Mouse (Mus musculus) forebrain, embryonic 12.5 days (tissue): ENCODE measurements around the gene Lama5. TPM values are rescaled to one million over a fixed set of nuclear protein-coding genes. Genes with fewer than 3 reads are reported as not detected.

ENCODE experiments used
- ATAC-seq: fragments of 200-750 bp; cut with Nextera tagmentation; 2 replicates; pipeline ENCODE4 v1.8.0; 2017; ENCODE audit warnings: moderate TSS enrichment; ENCODE audit not compliant: low FRiP score
- H3K27ac ChIP-seq: fragments of 300-500 bp; sonication (generic); 2 replicates; pipeline ENCODE4 v1.5.1; 2016; ENCODE audit warnings: mild to moderate bottlenecking
- H3K27me3 ChIP-seq: fragments of 300-500 bp; sonication (generic); 2 replicates; pipeline ENCODE4 v1.6.1; 2016; ENCODE audit warnings: mild to moderate bottlenecking
- H3K36me3 ChIP-seq: fragments of 300-500 bp; sonication (generic); replicated peaks from 2 replicates; pipeline ENCODE4 v1.6.1; 2016; ENCODE audit warnings: mild to moderate bottlenecking
- H3K4me1 ChIP-seq: fragments of 300-500 bp; sonication (generic); 2 replicates; pipeline ENCODE4 v1.6.1; 2016
- H3K4me2 ChIP-seq: fragments of 300-500 bp; sonication (generic); 2 replicates; pipeline ENCODE4 v1.6.1; 2016; ENCODE audit warnings: mild to moderate bottlenecking, moderate library complexity
- H3K4me3 ChIP-seq: fragments of 300-500 bp; sonication (generic); replicated peaks from 2 replicates; pipeline ENCODE4 v1.5.1; 2016; ENCODE audit warnings: mild to moderate bottlenecking
- H3K9ac ChIP-seq: fragments of 300-500 bp; sonication (generic); 2 replicates; pipeline ENCODE4 v1.6.1; 2016; ENCODE audit warnings: mild to moderate bottlenecking
- H3K9me3 ChIP-seq: fragments of 300-500 bp; sonication (generic); 2 replicates; pipeline ENCODE4 v1.6.1; 2016
- WGBS: fragments of 180-500 bp; shearing (Covaris S2); methylation state at CpG from one replicate; pipeline ENCODE4 v1.1.7; 2016; 5-methylcytosine and 5-hydroxymethylcytosine counted together
- polyA plus RNA-seq: library from polyadenylated mRNA; unstranded; fragments of >200 nt; fragmentation: Nextera tagmentation; extraction: Ambion mirVana; gene quantifications from 2 replicates; pipeline ENCODE4 v1.2.1, GENCODE M21; 2016

The Lama5 gene
- polyA plus RNA-seq, 1 experiment from 2014 or later = 4.9 TPM

- H3K4me1 ChIP-seq = peaks cover 9% of the 10 kb centered on the region; the same call in 1 of the 2 replicates
- no peak overlapping the region for H3K27ac ChIP-seq
- H3K9ac ChIP-seq = no peak overlapping the region
- H3K36me3 ChIP-seq = no peaks in the 10 kb centered on the region
- no peaks in the 10 kb centered on the region for H3K27me3 ChIP-seq
- H3K9me3 ChIP-seq = no peaks in the 10 kb centered on the region
- ATAC-seq = no peak
- 94% methylated on average over 14 of the region's 14 CpGs for WGBS
- no peak overlapping the region for H3K4me2 ChIP-seq
- no peak overlapping the region for H3K4me3 ChIP-seq
Measured at GRCm38 (mm10) chr2:180202263-180202662, 23.4 kb downstream of the Lama5 start.

GRCm38 (mm10) chr2:180201303-180201702 is 24.4 kb downstream of the Lama5 start:
- H3K4me2 ChIP-seq = no peak overlapping the region
- WGBS = 78% methylated on average over 9 of the region's 9 CpGs
- H3K4me1 ChIP-seq = peaks cover 9% of the 10 kb centered on the region; the same call in 1 of the 2 replicates
- H3K27ac ChIP-seq = no peak overlapping the region
- no peak overlapping the region for H3K9ac ChIP-seq
- H3K36me3 ChIP-seq = no peaks in the 10 kb centered on the region
- ATAC-seq = no peak
- H3K27me3 ChIP-seq = no peaks in the 10 kb centered on the region
- no peaks in the 10 kb centered on the region for H3K9me3 ChIP-seq
- H3K4me3 ChIP-seq = no peak overlapping the region

GRCm38 (mm10) chr2:180200681-180201080 is 25.0 kb downstream of the Lama5 start:
- ATAC-seq = no peak
- Histone ChIP-seq H3K36me3 (no peaks in the 10 kb centered on the region), H3K9ac (no peak overlapping the region), H3K4me3 (no peak overlapping the region), H3K27ac (no peak overlapping the region), H3K27me3 (no peaks in the 10 kb centered on the region), H3K4me1 (peaks cover 9% of the 10 kb centered on the region; the same call in 1 of the 2 replicates), H3K4me2 (no peak overlapping the region), H3K9me3 (no peaks in the 10 kb centered on the region)
- 75% methylated on average over 11 of the region's 11 CpGs for WGBS

- H3K27me3 ChIP-seq = no peaks in the 10 kb centered on the region
- H3K9ac ChIP-seq = no peak overlapping the region
- no peak overlapping the region for H3K27ac ChIP-seq
- no peaks in the 10 kb centered on the region; the same call in 1 of the 2 replicates for H3K36me3 ChIP-seq
- no peak overlapping the region for H3K4me2 ChIP-seq
- WGBS = 94% methylated on average over 10 of the region's 10 CpGs
- no peaks in the 10 kb centered on the region for H3K9me3 ChIP-seq
- H3K4me1 ChIP-seq = peaks cover 3% of the 10 kb centered on the region; the same call in 1 of the 2 replicates
- no peak for ATAC-seq
- no peak overlapping the region for H3K4me3 ChIP-seq
Measured at GRCm38 (mm10) chr2:180198782-180199181, 26.9 kb downstream of the Lama5 start.

GRCm38 (mm10) chr2:180197323-180198037 is 28.2 kb downstream of the Lama5 start:
- no peak overlapping the region for H3K9ac ChIP-seq

GRCm38 (mm10) chr2:180196610-180197322 is 28.9 kb downstream of the Lama5 start:
- Histone ChIP-seq H3K4me1 (peaks cover 3% of the 10 kb centered on the region; the same call in 1 of the 2 replicates), H3K9me3 (no peaks in the 10 kb centered on the region), H3K4me2 (no peak overlapping the region), H3K27me3 (no peaks in the 10 kb centered on the region), H3K9ac (no peak overlapping the region), H3K36me3 (no peaks in the 10 kb centered on the region; the same call in 1 of the 2 replicates), H3K27ac (no peak overlapping the region), H3K4me3 (no peak overlapping the region)
- ATAC-seq = no peak
- WGBS = 85% methylated on average over 11 of the region's 12 CpGs

More at GRCm38 (mm10) chr2:180197323-180198037, 28.2 kb downstream of the Lama5 start:
- Histone ChIP-seq H3K9me3 (no peaks in the 10 kb centered on the region), H3K27me3 (no peaks in the 10 kb centered on the region), H3K4me2 (no peak overlapping the region), H3K4me3 (no peak overlapping the region), H3K4me1 (peaks cover 3% of the 10 kb centered on the region; the same call in 1 of the 2 replicates), H3K36me3 (no peaks in the 10 kb centered on the region; the same call in 1 of the 2 replicates), H3K27ac (no peak overlapping the region)
- ATAC-seq = no peak
- 83% methylated on average over 10 of the region's 10 CpGs for WGBS

- no peak overlapping the region for H3K9ac ChIP-seq
- H3K27me3 ChIP-seq = no peaks in the 10 kb centered on the region
- H3K9me3 ChIP-seq = no peaks in the 10 kb centered on the region
- H3K36me3 ChIP-seq = no peaks in the 10 kb centered on the region
- 92% methylated on average over 11 of the region's 11 CpGs for WGBS
- H3K4me1 ChIP-seq = no peaks in the 10 kb centered on the region
- no peak overlapping the region for H3K4me2 ChIP-seq
- no peak for ATAC-seq
- H3K27ac ChIP-seq = no peak overlapping the region
- H3K4me3 ChIP-seq = no peak overlapping the region
Measured at GRCm38 (mm10) chr2:180187362-180187761, 38.3 kb downstream of the Lama5 start.

- no peak overlapping the region for H3K9ac ChIP-seq
- H3K36me3 ChIP-seq = no peaks in the 10 kb centered on the region
- H3K4me1 ChIP-seq = no peaks in the 10 kb centered on the region
- no peaks in the 10 kb centered on the region for H3K27me3 ChIP-seq
- H3K4me2 ChIP-seq = no peak overlapping the region
- no peaks in the 10 kb centered on the region for H3K9me3 ChIP-seq
- WGBS = 92% methylated on average over 14 of the region's 14 CpGs
- no peak overlapping the region for H3K27ac ChIP-seq
- no peak overlapping the region for H3K4me3 ChIP-seq
- no peak for ATAC-seq
Measured at GRCm38 (mm10) chr2:180185686-180186085, 40.0 kb downstream of the Lama5 start.

- Histone ChIP-seq H3K27ac (no peak overlapping the region), H3K27me3 (no peaks in the 10 kb centered on the region), H3K9ac (no peak overlapping the region), H3K4me2 (no peak overlapping the region), H3K36me3 (peaks cover 5% of the 10 kb centered on the region), H3K4me3 (no peak overlapping the region), H3K4me1 (no peaks in the 10 kb centered on the region), H3K9me3 (no peaks in the 10 kb centered on the region)
- no peak for ATAC-seq
- 91% methylated on average over 6 of the region's 6 CpGs for WGBS
Measured at GRCm38 (mm10) chr2:180184752-180185109, 40.9 kb downstream of the Lama5 start.

- Histone ChIP-seq H3K27ac (no peak overlapping the region), H3K4me2 (no peak overlapping the region), H3K9me3 (no peaks in the 10 kb centered on the region), H3K4me3 (no peak overlapping the region), H3K27me3 (no peaks in the 10 kb centered on the region), H3K36me3 (peaks cover 10% of the 10 kb centered on the region), H3K4me1 (no peaks in the 10 kb centered on the region), H3K9ac (no peak overlapping the region)
- no peak for ATAC-seq
- 92% methylated on average over 24 of the region's 24 CpGs for WGBS
Measured at GRCm38 (mm10) chr2:180184011-180184751, 41.5 kb downstream of the Lama5 start.

- H3K27ac ChIP-seq = no peak overlapping the region
- H3K4me2 ChIP-seq = no peak overlapping the region
- H3K4me3 ChIP-seq = no peak overlapping the region
- no peaks in the 10 kb centered on the region for H3K9me3 ChIP-seq
- H3K36me3 ChIP-seq = peaks cover 37% of the 10 kb centered on the region
- no peak overlapping the region for H3K9ac ChIP-seq
- WGBS = 90% methylated on average over 9 of the region's 9 CpGs
- H3K27me3 ChIP-seq = no peaks in the 10 kb centered on the region
- no peaks in the 10 kb centered on the region for H3K4me1 ChIP-seq
- no peak for ATAC-seq
Measured at GRCm38 (mm10) chr2:180181542-180181941, 44.1 kb downstream of the Lama5 start.

GRCm38 (mm10) chr2:180175725-180176124 is 49.9 kb downstream of the Lama5 start:
- Histone ChIP-seq H3K9ac (no peak overlapping the region), H3K4me2 (no peak overlapping the region), H3K27me3 (no peaks in the 10 kb centered on the region), H3K4me3 (no peak overlapping the region), H3K9me3 (no peaks in the 10 kb centered on the region), H3K27ac (no peak overlapping the region), H3K4me1 (peaks cover 16% of the 10 kb centered on the region), H3K36me3 (peaks cover 73% of the 10 kb centered on the region)
- no peak for ATAC-seq
- 93% methylated on average over 7 of the region's 7 CpGs for WGBS
